Mouse (Mus musculus) 3134 (cell line): ENCODE measurements around the gene Hdhd5.

ENCODE experiments used
- DNase-seq: peaks from one replicate; pipeline ENCODE4 v3.0.0-alpha.2; 2011; ENCODE audit warnings: low spot score; ENCODE audit not compliant: insufficient read length; ENCODE audit errors: extremely low read depth

The Hdhd5 gene

DNA sequence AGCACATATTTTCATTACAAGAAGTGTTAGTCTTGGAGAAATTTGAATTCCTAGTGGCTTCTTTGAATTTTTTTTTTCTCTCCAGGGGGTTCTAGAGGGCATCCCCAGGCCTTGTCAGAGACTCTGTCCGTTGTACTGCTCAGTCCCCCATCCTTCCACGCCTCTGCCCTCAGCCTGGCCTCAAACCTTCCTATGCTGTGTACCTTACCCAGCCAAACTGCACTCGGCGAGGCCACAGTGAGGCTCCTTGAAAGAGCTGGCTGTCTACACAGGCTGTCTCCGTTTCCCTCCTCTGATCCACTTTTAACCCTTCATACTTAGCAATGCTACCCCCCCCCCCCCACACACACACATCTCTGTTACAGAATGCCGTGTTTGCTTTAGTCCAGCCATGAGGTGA is 68.9 kb downstream of the Hdhd5 start:
- no peak for DNase-seq

DNA sequence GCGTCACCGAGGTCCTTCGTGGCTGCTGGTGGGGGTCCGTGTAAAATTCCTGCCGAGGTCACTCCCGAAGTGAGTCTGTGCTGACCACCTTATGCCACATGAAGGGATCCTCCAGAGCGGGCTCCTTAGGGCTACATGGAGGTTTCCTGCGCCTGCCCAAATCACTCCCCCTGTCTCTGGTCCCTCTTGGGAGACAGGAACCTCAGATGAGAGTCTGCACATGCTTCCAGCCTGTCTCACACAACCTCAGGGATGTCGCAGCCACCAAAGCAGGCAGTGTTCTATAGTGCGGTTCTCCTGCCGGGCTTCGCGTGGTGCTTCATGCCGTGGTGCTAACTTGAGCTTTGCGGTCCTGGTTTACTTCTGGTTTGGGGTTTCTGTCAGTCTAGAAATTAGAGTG is 69.9 kb downstream of the Hdhd5 start:
- DNase-seq: no peak
